In the genomic region with DNA sequence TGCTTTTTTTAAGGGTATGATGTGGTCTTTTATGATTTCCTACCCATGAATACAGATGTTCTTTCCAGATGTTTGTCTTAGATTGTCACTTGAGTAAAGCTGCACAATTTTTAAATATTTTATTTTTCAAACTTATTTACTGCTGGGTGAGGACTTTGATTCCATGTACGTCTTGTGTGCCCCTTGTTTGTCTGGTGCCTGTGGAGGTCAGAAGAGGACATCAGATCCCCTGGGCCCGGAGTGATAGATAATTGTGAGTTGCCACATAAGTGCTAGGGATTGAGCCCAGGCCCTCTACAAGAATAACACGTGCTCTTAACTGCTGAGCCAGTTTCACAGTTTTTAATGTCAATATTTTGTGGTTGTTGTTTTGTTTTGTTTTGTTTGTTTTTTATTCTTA, we compare ENCODE assay signal across 29 mouse cellular contexts. TPM values are rescaled to one million over a fixed set of nuclear protein-coding genes. Genes with fewer than 3 reads are reported as not detected.
A peak's percentile ranks its signal among the peaks of the same experiment; 100 is the strongest.
DNase-seq lines count a peak whose midpoint lies in the region; ATAC-seq and TF ChIP-seq lines count a peak whose summit lies in the region.
"Had no signal": no experiment of that assay in that cellular context is flagged by ENCODE, and none has a peak within 500 bp of the region (broad histone marks: within the 10 kb centered on the region; RNA-seq: fewer than 3 reads in every experiment).

No protein-coding gene starts in this region.

- no peak for TF ChIP-seq POLR2A in lung, adult 2 months (IDR thresholded peaks at IDR 0.05; ENCODE audit: borderline replicate concordance, extremely low read depth, low read depth, low read length)

- no peak overlapping the region for H3K9ac ChIP-seq in lung, embryonic 14.5 days
- no peak overlapping the region for H3K9ac ChIP-seq in lung, embryonic 16.5 days (ENCODE audit: low read length)
- H3K9ac ChIP-seq: embryonic facial prominence, embryonic 13.5 days; embryonic facial prominence, embryonic 15.5 days; forebrain, embryonic 12.5 days had no signal

- no peak overlapping the region for H3K27ac ChIP-seq in lung, embryonic 14.5 days (ENCODE audit: low read depth)
- 0 out of 2 replicates have a peak overlapping the region, but pooled peaks have one; percentile 31 for H3K27ac ChIP-seq in lung, embryonic 16.5 days (ENCODE audit: low read length)
- H3K27ac ChIP-seq: embryonic facial prominence, embryonic 13.5 days; embryonic facial prominence, embryonic 15.5 days; forebrain, embryonic 10.5 days; forebrain, embryonic 12.5 days had no signal

- no peaks in the 10 kb centered on the region for H3K27me3 ChIP-seq in lung, embryonic 14.5 days (ENCODE audit: insufficient read depth, low read length)
- no peaks in the 10 kb centered on the region for H3K27me3 ChIP-seq in lung, embryonic 16.5 days (ENCODE audit: control insufficient read depth, insufficient read depth, low read depth, low read length)
- H3K27me3 ChIP-seq: CH12.LX; embryonic facial prominence, embryonic 13.5 days; embryonic facial prominence, embryonic 15.5 days; forebrain, embryonic 12.5 days; Patski had no signal

- no peak overlapping the region for H3K4me2 ChIP-seq in lung, embryonic 14.5 days
- no peak overlapping the region for H3K4me2 ChIP-seq in lung, embryonic 16.5 days (ENCODE audit: low read depth, low read length)
- H3K4me2 ChIP-seq: embryonic facial prominence, embryonic 13.5 days; embryonic facial prominence, embryonic 15.5 days; forebrain, embryonic 12.5 days had no signal

- peak; percentile 62 for ATAC-seq in lung, embryonic 14.5 days (ENCODE audit: insufficient read depth)
- peak; percentile 93 for ATAC-seq in lung, embryonic 16.5 days (ENCODE audit: low read depth)
- no peak for ATAC-seq in frontal cortex, adult (ENCODE audit: low TSS enrichment)
- ATAC-seq: activated CD4-positive, CD25-positive, alpha-beta regulatory T cell, adult 4 months; CD4-positive, CD25-positive, alpha-beta regulatory T cell, adult 4 months; forebrain, embryonic 14.5 days; Patski had no signal

- no peak overlapping the region for H3K4me3 ChIP-seq in lung, embryonic 14.5 days (ENCODE audit: low read depth, low read length)
- no peak overlapping the region for H3K4me3 ChIP-seq in lung, adult 2 months (replicated peaks; ENCODE audit: extremely low read depth, low read depth, low read length)
- H3K4me3 ChIP-seq in lung, embryonic 16.5 days (ENCODE audit: low read length): no peak overlapping the region
- H3K4me3 ChIP-seq: embryonic facial prominence, embryonic 13.5 days; embryonic facial prominence, embryonic 15.5 days; erythroblast, embryonic 14.5 days; forebrain, embryonic 10.5 days; forebrain, embryonic 12.5 days had no signal

- WGBS in lung, embryonic 14.5 days: 31% methylated on average over 3 of the region's 3 CpGs
- 65% methylated on average over 3 of the region's 3 CpGs for WGBS in lung, adult 2 months
- 39% methylated on average over 3 of the region's 3 CpGs for WGBS in lung, embryonic 16.5 days

- TF ChIP-seq CTCF in lung, embryonic 14.5 days (IDR thresholded peaks at IDR 0.05; ENCODE audit: low read depth): no peak
- TF ChIP-seq CTCF in lung, adult 2 months (IDR thresholded peaks at IDR 0.05; ENCODE audit: insufficient read depth, low read length): no peak

- H3K9me3 ChIP-seq in lung, embryonic 14.5 days (ENCODE audit: low read depth, low read length): no peaks in the 10 kb centered on the region
- no peaks in the 10 kb centered on the region for H3K9me3 ChIP-seq in lung, embryonic 16.5 days (ENCODE audit: control insufficient read depth, low read length)
- H3K9me3 ChIP-seq: embryonic facial prominence, embryonic 13.5 days; embryonic facial prominence, embryonic 15.5 days; forebrain, embryonic 12.5 days; G1E had no signal

- H3K4me1 ChIP-seq in lung, embryonic 14.5 days (ENCODE audit: insufficient read depth): no peaks in the 10 kb centered on the region
- no peaks in the 10 kb centered on the region; the same call in 1 of the 2 replicates for H3K4me1 ChIP-seq in lung, adult 2 months (ENCODE audit: control insufficient read depth, insufficient read depth, low read length)
- peaks cover 8% of the 10 kb centered on the region; the same call in 1 of the 2 replicates for H3K4me1 ChIP-seq in lung, embryonic 16.5 days (replicated peaks; ENCODE audit: control insufficient read depth, insufficient read depth, low read length)
- H3K4me1 ChIP-seq: embryonic facial prominence, embryonic 13.5 days; embryonic facial prominence, embryonic 15.5 days; forebrain, embryonic 10.5 days; forebrain, embryonic 12.5 days had no signal

- H3K36me3 ChIP-seq in lung, embryonic 14.5 days (ENCODE audit: insufficient read depth): no peaks in the 10 kb centered on the region
- no peaks in the 10 kb centered on the region for H3K36me3 ChIP-seq in lung, embryonic 16.5 days (ENCODE audit: control insufficient read depth, insufficient read depth, low read length)
- H3K36me3 ChIP-seq: embryonic facial prominence, embryonic 13.5 days; embryonic facial prominence, embryonic 15.5 days; forebrain, embryonic 10.5 days; forebrain, embryonic 12.5 days; G1E had no signal

- peak; percentile 66 for DNase-seq in lung, embryonic 14.5 days
- DNase-seq in lung, adult 2 months: no peak
- peak; percentile 52 for DNase-seq in lung, postnatal 10 days
- peak; percentile 56 for DNase-seq in lung, postnatal 36 days
- no peak for DNase-seq in frontal cortex, postnatal 10 days (ENCODE audit: low spot score in 2 of 2)
- DNase-seq in adrenal gland, adult 8-10 months: no peak
- DNase-seq: adrenal gland, postnatal 10 days; adrenal gland, postnatal 25 days; B cell, adult 2 months; cerebellum, adult 11 months; cerebellum, adult 18-20 months; cerebellum, adult 8-10 months; cerebellum, adult 9-11 months; cerebellum, postnatal 14 days; cerebellum, postnatal 36 days; embryo, embryonic 11 days had no signal

RNA-seq across cellular contexts. Expression of a gene that starts 19.1 kb away (rescaled TPM):
- 22.1 and 23.4 TPM in 2 replicates for polyA plus RNA-seq in lung, embryonic 14.5 days (2014; fragmentation: Nextera tagmentation; extraction: Ambion mirVana)
- polyA plus RNA-seq in lung, adult 2 months (2012; rRNA removed): 19.4 and 33.4 TPM in 2 replicates
- polyA plus RNA-seq in lung, embryonic 16.5 days (2015; fragmentation: Nextera tagmentation; extraction: Ambion mirVana): 10.5 and 11.1 TPM in 2 replicates
- total RNA-seq in adrenal gland, adult 8-10 months (2022): 10 to 100 TPM; 68.7 to 89.1 (median 80.5) TPM

Comparison
In these comparisons a context has a peak if more than half of its experiments do, and no peak if none do; other contexts are left out.
1. DNase-seq: peak in lung, embryonic 14.5 days (single experiment), lung, postnatal 10 days (single experiment) and lung, postnatal 36 days (single experiment); none in lung, adult 2 months (single experiment), frontal cortex, postnatal 10 days (0 of 2) and adrenal gland, adult 8-10 months (single experiment).